Mouse (Mus musculus) lung, embryonic 16.5 days (tissue): ENCODE results near the gene Rbms1. TPM values are rescaled to one million over a fixed set of nuclear protein-coding genes. Genes with fewer than 3 reads are reported as not detected.

ENCODE experiments used
- ATAC-seq: fragments of 200-750 bp; cut with Nextera tagmentation; 2 replicates; pipeline ENCODE4 v1.8.0; 2017; ENCODE audit warnings: low read depth, mild to moderate bottlenecking, moderate library complexity
- H3K27ac ChIP-seq: fragments of 300-500 bp; sonication (generic); 2 replicates; pipeline ENCODE4 v1.5.1; 2014; ENCODE audit warnings: mild to moderate bottlenecking, control low read depth, low read length
- H3K27me3 ChIP-seq: fragments of 300-500 bp; sonication (generic); 2 replicates; pipeline ENCODE4 v1.6.1; 2014; ENCODE audit warnings: low read depth, low read length, mixed read lengths; ENCODE audit not compliant: control insufficient read depth, insufficient read depth
- H3K36me3 ChIP-seq: fragments of 300-500 bp; sonication (generic); 2 replicates; pipeline ENCODE4 v1.6.1; 2014; ENCODE audit warnings: low read length; ENCODE audit not compliant: control insufficient read depth, insufficient read depth
- H3K4me1 ChIP-seq: fragments of 300-500 bp; sonication (generic); replicated peaks from 2 replicates; pipeline ENCODE4 v1.6.1; 2014; ENCODE audit warnings: low read length, mixed read lengths; ENCODE audit not compliant: control insufficient read depth, insufficient read depth
- H3K4me2 ChIP-seq: fragments of 300-500 bp; sonication (generic); 2 replicates; pipeline ENCODE4 v1.6.1; 2014; ENCODE audit warnings: low read depth, low read length, control low read depth
- H3K4me3 ChIP-seq: fragments of 300-500 bp; sonication (generic); 2 replicates; pipeline ENCODE4 v1.5.1; 2014; ENCODE audit warnings: mild to moderate bottlenecking, low read length, control low read depth
- H3K9ac ChIP-seq: fragments of 300-500 bp; sonication (generic); 2 replicates; pipeline ENCODE4 v1.6.1; 2014; ENCODE audit warnings: low read length, control low read depth
- H3K9me3 ChIP-seq: fragments of 300-500 bp; sonication (generic); 2 replicates; pipeline ENCODE4 v1.6.1; 2016; ENCODE audit warnings: low read length; ENCODE audit not compliant: control insufficient read depth
- WGBS: fragments of 180-500 bp; shearing (Covaris S2); extraction: QIAGEN DNeasy Blood & Tissue Kit; methylation state at CpG from one replicate; pipeline ENCODE4 v1.1.7; 2014; 5-methylcytosine and 5-hydroxymethylcytosine counted together
- polyA plus RNA-seq: library from polyadenylated mRNA; unstranded; fragments of >200 nt; fragmentation: Nextera tagmentation; extraction: Ambion mirVana; gene quantifications from 2 replicates; pipeline ENCODE4 v1.2.1, GENCODE M21; 2015

Gene Rbms1
- polyA plus RNA-seq, 1 experiment from 2014 or later = 129 TPM

- no peak for ATAC-seq
- H3K27me3 ChIP-seq = no peaks in the 10 kb centered on the region
- H3K27ac ChIP-seq = no peak overlapping the region
- H3K36me3 ChIP-seq = no peaks in the 10 kb centered on the region
- H3K4me1 ChIP-seq = peaks cover 41% of the 10 kb centered on the region
- H3K4me2 ChIP-seq = no peak overlapping the region
- no peak overlapping the region for H3K4me3 ChIP-seq
- no peaks in the 10 kb centered on the region for H3K9me3 ChIP-seq
- no peak overlapping the region for H3K9ac ChIP-seq
- 31% methylated on average over 4 of the region's 4 CpGs for WGBS
These were observed 160.8 kb downstream of the Rbms1 start for GRCm38 (mm10) chr2:60802191-60802590.

DNA sequence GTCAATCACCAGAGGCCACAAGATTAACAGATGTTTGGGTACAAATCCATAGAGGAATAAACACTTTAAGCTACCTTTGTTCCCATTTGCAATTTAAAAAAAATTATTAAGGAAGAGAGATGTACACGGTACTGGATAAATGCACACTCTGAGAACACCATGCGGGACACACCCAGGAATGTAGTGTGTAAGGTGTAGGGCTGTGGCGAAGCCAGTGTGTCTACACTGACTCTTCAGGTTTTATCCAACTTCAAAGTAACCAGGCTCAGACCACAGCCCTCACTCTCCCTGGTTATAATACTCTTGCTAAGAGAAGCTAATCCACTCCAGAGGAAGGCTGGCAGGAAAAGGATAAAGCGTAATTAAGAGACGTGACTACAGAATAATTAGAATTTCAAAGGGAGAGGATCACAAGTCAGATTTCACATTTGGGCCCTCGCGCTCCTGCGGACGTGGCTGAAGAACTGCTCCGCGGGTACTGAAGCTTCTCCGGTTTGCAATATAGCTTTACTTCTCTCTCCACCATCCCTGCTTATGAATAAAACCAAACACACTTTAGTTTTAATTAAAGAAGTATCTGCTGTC, 161.3 kb downstream of the Rbms1 start:
- no peaks in the 10 kb centered on the region for H3K27me3 ChIP-seq
- WGBS = 63% methylated on average over 12 of the region's 12 CpGs
- peaks cover 44% of the 10 kb centered on the region for H3K4me1 ChIP-seq
- no peak overlapping the region for H3K9ac ChIP-seq
- no peaks in the 10 kb centered on the region for H3K9me3 ChIP-seq
- H3K36me3 ChIP-seq = 0 out of 2 replicates have a peak, but pooled peaks cover 1% of the 10 kb centered on the region
- no peak for ATAC-seq
- peak overlapping the region; percentile 34; the same call in 1 of the 2 replicates for H3K27ac ChIP-seq
- peak overlapping the region; percentile 42 for H3K4me2 ChIP-seq
- no peak overlapping the region for H3K4me3 ChIP-seq

- 21% methylated on average over 15 of the region's 15 CpGs for WGBS
- Histone ChIP-seq H3K4me2 (peak overlapping the region; percentile 42), H3K9me3 (no peaks in the 10 kb centered on the region), H3K36me3 (peaks cover 4% of the 10 kb centered on the region; the same call in 1 of the 2 replicates), H3K4me1 (peaks cover 46% of the 10 kb centered on the region), H3K27ac (peak overlapping the region; percentile 34; the same call in 1 of the 2 replicates), H3K9ac (peak overlapping the region; percentile 29; the same call in 1 of the 2 replicates), H3K27me3 (no peaks in the 10 kb centered on the region), H3K4me3 (peak overlapping the region; percentile 14; the same call in 1 of the 2 replicates)
- ATAC-seq = peak; percentile 48
These were observed 162.0 kb downstream of the Rbms1 start for GRCm38 (mm10) chr2:60800921-60801558.

GRCm38 (mm10) chr2:60799816-60800215, 163.2 kb downstream of the Rbms1 start:
- Histone ChIP-seq H3K9ac (no peak overlapping the region), H3K4me1 (peaks cover 40% of the 10 kb centered on the region), H3K27ac (no peak overlapping the region), H3K4me2 (peak overlapping the region; percentile 28; the same call in 1 of the 2 replicates), H3K9me3 (no peaks in the 10 kb centered on the region), H3K27me3 (no peaks in the 10 kb centered on the region), H3K36me3 (peaks cover 9% of the 10 kb centered on the region), H3K4me3 (no peak overlapping the region)
- no peak for ATAC-seq
- WGBS = 89% methylated on average over 7 of the region's 7 CpGs

- Histone ChIP-seq H3K27me3 (no peaks in the 10 kb centered on the region), H3K4me2 (peak overlapping the region; percentile 28), H3K4me3 (no peak overlapping the region), H3K36me3 (peaks cover 12% of the 10 kb centered on the region), H3K9ac (no peak overlapping the region), H3K4me1 (peaks cover 37% of the 10 kb centered on the region), H3K27ac (peak overlapping the region; percentile 29; the same call in 1 of the 2 replicates), H3K9me3 (no peaks in the 10 kb centered on the region)
- ATAC-seq = peak; percentile 41
- 61% methylated on average over 17 of the region's 17 CpGs for WGBS
These were observed 164.0 kb downstream of the Rbms1 start for GRCm38 (mm10) chr2:60798767-60799529.

DNA sequence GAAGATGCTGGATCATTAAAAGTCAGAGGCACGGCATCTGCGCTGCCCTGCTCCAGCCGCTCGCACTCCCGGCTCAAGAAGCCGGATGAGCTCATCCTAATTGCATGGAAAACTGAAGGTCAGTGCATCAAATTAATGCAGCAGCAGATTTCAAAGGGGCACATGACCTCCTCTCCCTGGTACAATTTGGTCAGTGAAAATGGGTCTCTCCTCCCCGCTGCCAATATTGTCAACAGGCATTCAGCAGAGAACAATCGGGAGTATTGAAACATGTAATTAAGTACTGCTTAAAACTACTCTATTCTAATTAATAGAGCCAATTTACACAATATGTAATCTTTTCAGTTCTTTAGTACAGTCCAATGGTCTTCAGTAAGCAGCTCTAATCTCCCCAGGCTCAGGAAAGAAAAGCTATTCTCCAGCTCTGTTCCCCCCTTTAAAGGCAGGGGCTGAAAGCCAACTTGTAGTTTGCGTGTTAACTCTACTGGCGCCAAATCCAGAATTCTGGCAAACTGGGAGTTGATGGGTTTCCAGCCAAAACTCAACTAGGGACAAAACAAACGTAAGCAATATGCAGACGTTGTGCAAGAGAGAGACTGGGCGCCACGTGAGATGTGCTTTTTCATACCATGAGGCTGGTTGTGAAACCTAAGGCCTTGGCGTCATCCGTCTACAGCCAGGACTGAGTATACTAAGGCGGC, 165.9 kb downstream of the Rbms1 start:
- Histone ChIP-seq H3K4me3 (no peak overlapping the region), H3K27me3 (no peaks in the 10 kb centered on the region), H3K36me3 (peaks cover 14% of the 10 kb centered on the region), H3K9ac (no peak overlapping the region), H3K4me2 (no peak overlapping the region), H3K9me3 (no peaks in the 10 kb centered on the region), H3K27ac (peak overlapping the region; percentile 68), H3K4me1 (peaks cover 33% of the 10 kb centered on the region)
- peak; percentile 87 for ATAC-seq
- 71% methylated on average over 17 of the region's 17 CpGs for WGBS

GRCm38 (mm10) chr2:60796616-60796968, 166.4 kb downstream of the Rbms1 start:
- 78% methylated on average over 2 of the region's 2 CpGs for WGBS

DNA sequence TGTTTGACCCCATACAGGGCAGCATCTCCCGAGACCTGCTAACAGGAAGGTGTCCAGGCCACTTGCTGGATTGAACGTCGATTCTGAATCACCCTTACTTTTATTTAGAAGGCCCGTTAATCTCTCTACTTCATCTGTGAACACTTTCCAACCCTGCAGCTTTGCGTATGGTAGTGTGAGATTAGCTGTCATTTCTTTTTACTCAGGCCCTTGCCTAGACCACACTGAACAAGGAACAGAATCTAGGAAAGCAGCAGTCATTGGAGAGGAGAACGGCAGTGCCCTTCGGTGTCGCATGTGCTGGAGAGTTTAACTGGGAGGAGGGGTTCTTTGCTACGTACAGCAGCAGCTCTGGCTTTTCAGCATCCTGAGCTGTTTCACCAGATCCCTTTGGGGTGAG, 167.1 kb downstream of the Rbms1 start:
- no peak for ATAC-seq
- Histone ChIP-seq H3K27ac (no peak overlapping the region), H3K9ac (no peak overlapping the region), H3K4me2 (no peak overlapping the region), H3K4me3 (no peak overlapping the region), H3K27me3 (no peaks in the 10 kb centered on the region), H3K36me3 (peaks cover 20% of the 10 kb centered on the region), H3K9me3 (no peaks in the 10 kb centered on the region), H3K4me1 (peaks cover 25% of the 10 kb centered on the region)
- 88% methylated on average over 9 of the region's 9 CpGs for WGBS

More at GRCm38 (mm10) chr2:60796616-60796968, 166.4 kb downstream of the Rbms1 start:
- Histone ChIP-seq H3K36me3 (peaks cover 16% of the 10 kb centered on the region), H3K9me3 (no peaks in the 10 kb centered on the region), H3K4me1 (peaks cover 31% of the 10 kb centered on the region), H3K4me2 (no peak overlapping the region), H3K27ac (peak overlapping the region; percentile 28), H3K9ac (no peak overlapping the region), H3K27me3 (no peaks in the 10 kb centered on the region), H3K4me3 (no peak overlapping the region)
- no peak for ATAC-seq

GRCm38 (mm10) chr2:60792506-60792905, 170.5 kb downstream of the Rbms1 start:
- H3K4me3 ChIP-seq = no peak overlapping the region
- no peaks in the 10 kb centered on the region for H3K9me3 ChIP-seq
- no peak overlapping the region for H3K4me2 ChIP-seq
- peaks cover 32% of the 10 kb centered on the region for H3K36me3 ChIP-seq
- H3K27me3 ChIP-seq = no peaks in the 10 kb centered on the region
- H3K9ac ChIP-seq = no peak overlapping the region
- no peak overlapping the region for H3K27ac ChIP-seq
- ATAC-seq = no peak
- peaks cover 8% of the 10 kb centered on the region for H3K4me1 ChIP-seq
- WGBS = 82% methylated on average over 4 of the region's 4 CpGs
